Mouse (Mus musculus) C2C12 (cell line): ENCODE data around the gene Arpp21. TPM values are rescaled to one million over a fixed set of nuclear protein-coding genes. Genes with fewer than 3 reads are reported as not detected.

Experiments used
- H3K27me3 ChIP-seq: one replicate; pipeline ENCODE4 v1.6.1; 2011; ENCODE audit not compliant: control insufficient read depth, insufficient read depth, insufficient read length
- H3K36me3 ChIP-seq: one replicate; pipeline ENCODE4 v1.6.1; 2011; ENCODE audit not compliant: control insufficient read depth, insufficient read depth
- H3K4me3 ChIP-seq: one replicate; pipeline ENCODE4 v1.5.1; 2011; ENCODE audit warnings: mild to moderate bottlenecking, control low read depth; ENCODE audit not compliant: poor library complexity, insufficient read depth, severe bottlenecking
- H3K79me2 ChIP-seq: one replicate; pipeline ENCODE4 v1.6.1; 2011; ENCODE audit not compliant: control insufficient read depth, insufficient read depth
- H3K79me3 ChIP-seq: one replicate; pipeline ENCODE4 v1.6.1; 2011; ENCODE audit warnings: low read depth, control low read depth
- H3ac ChIP-seq: one replicate; pipeline ENCODE3; 2011; ENCODE audit warnings: low read depth; ENCODE audit not compliant: control insufficient read depth, insufficient read length
- CEBPB ChIP-seq: IDR thresholded peaks from one replicate; pipeline ENCODE4 v1.6.1; 2011; ENCODE audit warnings: low read depth, mild to moderate bottlenecking, control low read depth, moderate library complexity
- CTCF ChIP-seq: IDR thresholded peaks from one replicate; pipeline ENCODE4 v1.5.1; 2011; ENCODE audit not compliant: control insufficient read depth, insufficient read depth, insufficient read length
- FOSL1 ChIP-seq: IDR thresholded peaks from one replicate; pipeline ENCODE4 v1.8.0; 2011; ENCODE audit warnings: mild to moderate bottlenecking, low read length; ENCODE audit not compliant: poor library complexity, insufficient read depth, severe bottlenecking
- MAX ChIP-seq: IDR thresholded peaks from one replicate; pipeline ENCODE4 v1.6.1; 2011; ENCODE audit warnings: mild to moderate bottlenecking, control low read depth
- MYOD1 ChIP-seq: IDR thresholded peaks from one replicate; pipeline ENCODE4 v1.6.1; 2011; ENCODE audit warnings: low read depth; ENCODE audit not compliant: control insufficient read depth, insufficient read length
- MYOG ChIP-seq: IDR thresholded peaks from one replicate; pipeline ENCODE4 v1.6.1; 2011; ENCODE audit not compliant: control insufficient read depth, insufficient read length; ENCODE audit errors: extremely low read depth
- USF1 ChIP-seq: IDR thresholded peaks from one replicate; pipeline ENCODE4 v1.6.1; 2011; ENCODE audit warnings: low read depth, mild to moderate bottlenecking, control low read depth, moderate library complexity
- polyA plus RNA-seq: library from polyadenylated mRNA; unstranded; fragments of >200 nt; fragmentation: generic; extraction: Trizol; gene quantifications from one replicate; pipeline ENCODE4 v1.2.1, GENCODE M21; 2012; ENCODE audit warnings: missing spikeins

The Arpp21 gene
- polyA plus RNA-seq, 1 experiment, result 0.16 TPM

DNA sequence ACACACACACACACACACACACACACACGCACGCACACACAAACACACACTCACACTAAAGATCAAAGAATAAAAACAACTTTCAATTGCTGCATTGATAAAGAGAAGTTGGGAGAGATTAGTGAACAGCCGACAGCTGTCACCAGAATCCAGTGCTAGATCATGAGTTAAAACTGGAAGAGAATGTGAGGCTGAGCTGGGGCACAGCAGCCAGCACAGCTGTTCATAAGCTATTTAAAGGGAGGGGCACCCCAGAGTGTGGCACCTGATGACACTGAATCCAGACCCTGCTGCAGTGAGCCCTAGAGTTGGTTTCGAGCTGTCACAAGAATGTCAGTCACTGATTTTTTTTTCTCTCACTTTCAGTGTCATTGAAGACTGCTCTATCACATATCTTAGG lies 14.0 kb upstream of the Arpp21 start:
- H3K27me3 ChIP-seq, result no peaks in the 10 kb centered on the region
- H3K4me3 ChIP-seq, result no peak overlapping the region
- H3K36me3 ChIP-seq, result no peaks in the 10 kb centered on the region
- no peaks in the 10 kb centered on the region for H3K79me3 ChIP-seq
- TF ChIP-seq CTCF (no peak), USF1 (no peak), MAX (no peak), FOSL1 (no peak), MYOG (no peak), MYOD1 (no peak), CEBPB (no peak)
- no peak overlapping the region for H3ac ChIP-seq
- no peaks in the 10 kb centered on the region for H3K79me2 ChIP-seq

DNA sequence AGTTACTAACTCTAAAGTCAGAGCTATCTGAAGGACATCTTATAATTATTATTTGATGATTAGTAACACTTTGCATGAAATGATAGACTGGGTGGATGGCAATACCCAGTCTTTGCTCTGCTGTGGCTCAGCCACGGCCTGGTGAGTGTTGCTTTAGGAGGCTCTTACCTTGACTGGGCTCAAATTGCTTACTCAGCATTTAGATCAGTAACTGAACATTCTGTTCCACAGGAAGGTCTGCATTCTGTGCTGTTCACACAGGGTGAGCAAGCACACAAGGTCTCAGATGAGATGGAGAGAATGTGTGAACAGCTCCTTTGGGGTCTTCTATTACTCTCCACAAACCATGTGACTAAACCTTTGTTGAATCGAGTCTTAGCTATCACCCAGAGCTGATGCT lies 11.4 kb upstream of the Arpp21 start:
- no peaks in the 10 kb centered on the region for H3K79me2 ChIP-seq
- no peak overlapping the region for H3ac ChIP-seq
- H3K4me3 ChIP-seq, result no peak overlapping the region
- H3K36me3 ChIP-seq, result no peaks in the 10 kb centered on the region
- H3K27me3 ChIP-seq, result no peaks in the 10 kb centered on the region
- no peaks in the 10 kb centered on the region for H3K79me3 ChIP-seq
- TF ChIP-seq CTCF (no peak), MAX (no peak)

DNA sequence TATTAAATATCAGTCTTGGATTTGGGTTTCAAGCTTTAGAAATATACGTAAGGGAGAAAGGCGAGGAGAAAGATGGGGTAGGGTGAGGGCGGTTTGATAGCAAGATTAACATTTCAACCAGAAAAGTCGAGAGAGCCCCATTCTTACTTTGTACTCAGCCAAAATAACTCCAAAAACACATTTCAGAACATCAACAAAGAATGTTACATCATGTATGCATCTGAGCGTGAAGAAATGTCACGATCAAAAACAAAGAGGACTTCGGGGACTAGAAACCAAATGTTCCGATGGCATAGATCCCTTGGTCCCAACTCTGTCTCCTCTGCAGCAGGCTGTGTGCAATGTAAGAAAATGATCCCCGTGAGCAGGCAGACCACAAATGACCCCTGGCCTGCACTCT lies 2.4 kb upstream of the Arpp21 start:
- Histone ChIP-seq H3K79me2 (no peaks in the 10 kb centered on the region), H3K79me3 (no peaks in the 10 kb centered on the region), H3ac (no peak overlapping the region), H3K4me3 (no peak overlapping the region), H3K27me3 (peaks cover 8% of the 10 kb centered on the region), H3K36me3 (no peaks in the 10 kb centered on the region)
- TF ChIP-seq MYOG (no peak), USF1 (no peak), MYOD1 (no peak), MAX (no peak), CTCF (no peak), FOSL1 (no peak), CEBPB (no peak)

DNA sequence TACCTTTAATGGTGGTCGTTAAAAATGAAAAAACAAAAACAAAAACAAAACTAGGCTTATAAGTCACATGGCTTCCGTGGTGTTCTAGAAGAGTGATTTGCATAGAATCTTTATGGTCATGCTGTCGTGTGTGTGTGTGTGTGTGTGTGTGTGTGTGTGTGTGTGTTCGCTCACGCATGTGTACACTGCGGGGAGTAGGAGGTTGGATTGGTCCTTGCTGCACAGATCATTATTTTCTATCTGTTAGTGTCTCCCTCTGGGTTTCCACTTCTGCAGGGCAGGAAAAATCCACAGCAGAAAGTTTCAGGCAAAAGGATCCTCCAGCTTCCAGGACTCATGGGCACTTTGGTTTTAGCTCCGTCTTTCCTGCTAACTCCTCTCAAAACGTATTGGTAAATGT lies 813 bp upstream of the Arpp21 start:
- TF ChIP-seq USF1 (no peak), MAX (no peak), CEBPB (no peak), CTCF (no peak), FOSL1 (no peak)
- Histone ChIP-seq H3ac (no peak overlapping the region), H3K79me2 (no peaks in the 10 kb centered on the region), H3K27me3 (peaks cover 8% of the 10 kb centered on the region), H3K4me3 (no peak overlapping the region), H3K36me3 (no peaks in the 10 kb centered on the region), H3K79me3 (no peaks in the 10 kb centered on the region)

DNA sequence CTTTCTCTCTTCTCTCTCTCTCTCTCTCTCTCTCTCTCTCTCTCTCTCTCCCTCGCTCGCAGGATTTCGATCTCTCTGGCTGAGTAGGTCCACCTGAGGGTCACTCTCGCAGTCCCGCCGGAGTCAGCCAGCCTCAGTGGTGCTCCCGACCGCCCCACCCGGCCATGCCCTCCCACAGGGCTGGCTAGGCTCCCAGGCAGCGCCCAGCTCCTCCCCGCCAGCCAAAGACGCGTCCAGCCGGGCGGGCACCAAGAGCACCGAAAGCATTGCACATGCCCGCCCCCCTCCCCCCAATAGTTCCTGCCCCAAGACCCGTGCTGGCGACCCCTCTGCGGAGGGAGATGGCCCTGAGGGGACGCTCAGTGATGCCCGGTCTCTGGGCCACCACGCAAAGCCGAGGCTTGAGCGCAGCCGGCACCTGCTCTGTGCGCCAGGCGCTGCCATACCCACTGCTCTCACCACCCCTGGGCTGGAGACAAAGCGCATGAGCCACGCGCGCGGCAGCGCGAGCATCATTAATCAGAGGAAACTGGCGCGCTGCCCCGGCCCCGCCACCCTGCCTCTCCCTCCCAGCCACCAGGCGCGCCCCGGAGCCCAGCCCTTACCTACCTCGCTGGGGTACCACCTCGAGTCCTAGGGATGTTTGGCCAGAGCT lies 570 bp downstream of the Arpp21 start:
- peaks cover 8% of the 10 kb centered on the region for H3K27me3 ChIP-seq
- no peak for TF ChIP-seq MYOD1
- no peak for TF ChIP-seq MAX
- no peak for TF ChIP-seq CTCF
- TF ChIP-seq USF1, result no peak
- no peak for TF ChIP-seq MYOG
- TF ChIP-seq FOSL1, result no peak
- TF ChIP-seq CEBPB, result no peak
- H3K79me3 ChIP-seq, result no peaks in the 10 kb centered on the region
- no peak overlapping the region for H3ac ChIP-seq
- H3K79me2 ChIP-seq, result no peaks in the 10 kb centered on the region
- H3K4me3 ChIP-seq, result no peak overlapping the region
- H3K36me3 ChIP-seq, result no peaks in the 10 kb centered on the region

DNA sequence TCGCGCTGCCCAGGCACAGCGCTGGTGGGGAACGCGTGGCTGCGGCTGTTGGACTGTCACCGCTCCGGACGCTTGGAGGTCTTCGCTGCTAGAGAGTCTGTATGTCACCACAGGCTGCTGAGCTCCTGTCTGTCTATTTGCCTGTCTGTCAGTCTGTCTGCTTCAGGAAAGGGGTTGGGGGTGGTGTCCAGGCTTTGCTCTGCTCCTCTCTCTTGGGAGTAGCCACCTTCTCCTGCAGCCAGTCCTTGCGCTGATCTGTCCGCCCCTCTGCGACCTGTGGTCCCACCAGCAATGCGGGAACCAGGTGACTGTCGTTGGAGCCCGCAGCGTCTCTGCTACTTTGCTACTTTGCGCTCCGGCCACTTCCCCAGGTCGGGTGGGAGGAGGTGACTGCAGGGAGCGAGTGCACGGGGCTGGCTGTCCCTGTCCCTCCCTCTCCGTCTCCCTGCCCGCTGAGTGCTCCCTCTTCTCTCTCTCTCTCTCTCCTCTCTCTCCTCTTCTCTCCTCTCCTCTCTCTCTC lies 1.2 kb downstream of the Arpp21 start:
- no peaks in the 10 kb centered on the region for H3K36me3 ChIP-seq
- H3ac ChIP-seq, result peak overlapping the region; percentile 50
- H3K79me3 ChIP-seq, result no peaks in the 10 kb centered on the region
- H3K27me3 ChIP-seq, result peaks cover 8% of the 10 kb centered on the region
- H3K79me2 ChIP-seq, result no peaks in the 10 kb centered on the region
- no peak overlapping the region for H3K4me3 ChIP-seq
- no peak for TF ChIP-seq CTCF
- TF ChIP-seq FOSL1, result no peak
